Mouse (Mus musculus): ENCODE results near the gene Ttc21a. TPM values are rescaled to one million over a fixed set of nuclear protein-coding genes. Genes with fewer than 3 reads are reported as not detected.

The Ttc21a gene
- polyA plus RNA-seq, 1 experiment from 2014 or later, result 0.04 TPM

DNA sequence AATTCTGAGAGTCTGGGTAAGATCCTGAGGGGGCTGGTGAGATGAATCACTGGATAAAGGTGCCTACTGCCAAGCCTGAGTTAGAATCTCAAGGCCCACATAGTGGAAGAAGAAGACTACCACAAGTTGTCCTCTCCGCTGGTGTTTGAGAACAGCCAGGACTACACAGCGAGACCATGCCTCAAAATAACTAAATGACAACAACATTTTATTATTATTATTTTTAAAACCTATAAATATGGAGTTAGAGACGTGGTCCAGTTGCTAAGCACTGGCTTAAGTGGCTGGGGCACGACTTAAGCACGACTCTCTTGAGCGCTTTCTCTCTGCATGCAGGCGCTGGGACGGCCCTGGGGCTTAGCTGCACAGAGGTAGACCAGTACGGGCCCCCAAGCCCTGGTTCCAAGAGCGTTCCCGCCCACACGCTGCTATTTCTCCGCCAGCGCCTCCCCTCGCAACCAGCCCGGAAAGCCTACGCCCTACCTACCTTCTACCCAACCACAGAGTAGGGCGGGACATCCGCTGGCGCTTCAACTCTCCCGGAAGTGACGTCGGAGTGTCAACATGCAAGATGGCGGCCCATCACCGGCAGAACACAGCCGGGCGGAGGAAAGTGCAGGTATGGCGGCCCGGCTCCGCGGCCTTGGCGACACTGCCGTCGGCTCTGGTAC is 42.9 kb upstream of the Ttc21a start, which contains the start of gene Wdr48:
Gene Wdr48, plus strand, starts transcription at position 540 of the 671 bp plus-strand sequence.
- peak; percentile 28; the same call in 1 of the 2 replicates for TF ChIP-seq CTCF (IDR thresholded peaks at IDR 0.05; ENCODE audit: low read depth)
- no peak for TF ChIP-seq EP300 (optimal IDR thresholded peaks at IDR 0.05)
- Histone ChIP-seq H3K9ac (ENCODE audit: low read length) (peak within 1 kb of the TSS; percentile 86), H3K36me3 (ENCODE audit: control insufficient read depth, insufficient read depth, low read length) (no peaks in the 10 kb centered on the region), H3K4me3 (ENCODE audit: low read depth, low read length) (peak within 1 kb of the TSS; percentile 94), H3K4me2 (replicated peaks; ENCODE audit: low read depth) (peak within 1 kb of the TSS; percentile 83), H3K9me3 (ENCODE audit: control insufficient read depth, low read length) (no peaks in the 10 kb centered on the region), H3K4me1 (replicated peaks; ENCODE audit: control insufficient read depth, insufficient read depth) (peaks cover 4% of the 10 kb centered on the region; the same call in 1 of the 2 replicates), H3K27me3 (ENCODE audit: control insufficient read depth, insufficient read depth, low read length) (no peaks in the 10 kb centered on the region), H3K27ac (replicated peaks) (peak within 1 kb of the TSS; percentile 86)
- ATAC-seq (ENCODE audit: low FRiP score, low TSS enrichment) (peak; percentile 99), DNase-seq (ENCODE audit: low spot score) (peak; percentile 96)
- 3% methylated on average over 34 of the region's 34 CpGs for WGBS

DNA sequence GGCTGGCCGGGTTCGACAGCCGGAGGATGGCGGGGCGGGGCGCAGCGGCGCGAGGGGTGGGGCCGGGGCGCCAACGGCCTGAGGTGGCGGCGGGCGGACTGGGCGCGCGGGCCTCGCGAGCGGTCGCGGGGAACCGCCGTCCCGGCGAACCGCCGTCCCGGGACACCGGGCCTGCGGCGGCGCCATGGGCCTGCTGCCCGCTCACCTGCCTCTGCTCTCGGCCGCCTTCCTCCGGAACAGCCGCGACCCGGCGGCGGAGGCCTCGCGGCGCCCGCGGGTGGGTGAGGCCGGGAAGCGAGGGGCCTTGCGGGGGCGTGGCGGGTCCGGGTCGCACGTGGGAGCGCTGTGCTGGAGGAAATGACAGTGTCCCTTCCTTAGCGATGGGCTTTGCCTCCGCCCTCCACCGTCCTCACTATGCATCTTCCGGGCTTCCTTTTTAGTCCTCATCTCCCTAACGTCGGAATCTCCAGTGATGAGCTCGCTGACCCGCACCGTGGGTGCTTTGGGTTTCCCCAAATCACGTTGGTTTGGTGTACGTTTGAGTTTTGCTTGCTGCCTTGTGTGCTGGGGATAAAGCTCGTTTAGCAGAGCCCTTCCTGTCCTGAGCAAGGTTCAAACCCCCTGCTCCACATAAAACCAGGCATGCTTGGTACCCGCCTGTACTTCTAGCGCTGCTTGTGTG is 42.2 kb upstream of the Ttc21a start:
- Histone ChIP-seq H3K27ac (replicated peaks) (peak overlapping the region; percentile 86), H3K27me3 (ENCODE audit: control insufficient read depth, insufficient read depth, low read length) (no peaks in the 10 kb centered on the region), H3K9me3 (ENCODE audit: control insufficient read depth, low read length) (no peaks in the 10 kb centered on the region), H3K4me2 (replicated peaks; ENCODE audit: low read depth) (peak overlapping the region; percentile 83), H3K9ac (ENCODE audit: low read length) (peak overlapping the region; percentile 86), H3K4me1 (replicated peaks; ENCODE audit: control insufficient read depth, insufficient read depth) (peaks cover 4% of the 10 kb centered on the region; the same call in 1 of the 2 replicates), H3K36me3 (ENCODE audit: control insufficient read depth, insufficient read depth, low read length) (no peaks in the 10 kb centered on the region), H3K4me3 (ENCODE audit: low read depth, low read length) (peak overlapping the region; percentile 94)
- no peak for TF ChIP-seq EP300 (optimal IDR thresholded peaks at IDR 0.05)
- TF ChIP-seq CTCF (IDR thresholded peaks at IDR 0.05; ENCODE audit: low read depth), result no peak
- WGBS, result under 1% methylated on average over 34 of the region's 71 CpGs
- ATAC-seq (ENCODE audit: low FRiP score, low TSS enrichment), result peak; percentile 80
- no peak for DNase-seq (ENCODE audit: low spot score)

DNA sequence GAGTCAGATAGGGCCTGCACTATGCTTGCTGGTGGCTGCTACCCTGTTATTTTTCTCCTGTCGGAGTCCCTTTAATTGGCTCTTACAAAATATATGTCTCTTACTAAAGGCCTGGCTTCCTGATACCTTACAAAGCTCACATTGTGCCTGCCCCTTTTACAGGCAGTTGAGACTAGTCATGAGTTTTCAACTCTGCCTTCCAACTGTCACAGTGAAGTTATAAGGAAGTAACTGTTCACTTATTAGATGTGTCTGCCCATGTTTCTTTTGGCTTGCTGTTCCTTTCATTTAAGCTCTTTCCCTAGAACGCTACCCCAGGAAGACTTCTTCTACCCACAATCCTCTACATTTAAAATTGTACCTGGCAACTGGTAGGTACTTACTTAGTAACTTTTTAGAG is 38.0 kb upstream of the Ttc21a start:
- Histone ChIP-seq H3K9me3 (ENCODE audit: control insufficient read depth, low read length) (no peaks in the 10 kb centered on the region), H3K4me2 (replicated peaks; ENCODE audit: low read depth) (no peak overlapping the region), H3K27me3 (ENCODE audit: control insufficient read depth, insufficient read depth, low read length) (no peaks in the 10 kb centered on the region), H3K4me1 (replicated peaks; ENCODE audit: control insufficient read depth, insufficient read depth) (peaks cover 4% of the 10 kb centered on the region; the same call in 1 of the 2 replicates), H3K27ac (replicated peaks) (no peak overlapping the region), H3K4me3 (ENCODE audit: low read depth, low read length) (no peak overlapping the region), H3K9ac (ENCODE audit: low read length) (no peak overlapping the region), H3K36me3 (ENCODE audit: control insufficient read depth, insufficient read depth, low read length) (peaks cover 3% of the 10 kb centered on the region)
- ATAC-seq (ENCODE audit: low FRiP score, low TSS enrichment) (no peak), DNase-seq (ENCODE audit: low spot score) (no peak)
- 93% methylated on average over 2 of the region's 2 CpGs for WGBS
- TF ChIP-seq CTCF (IDR thresholded peaks at IDR 0.05; ENCODE audit: low read depth) (no peak), EP300 (optimal IDR thresholded peaks at IDR 0.05) (no peak)

GRCm38 (mm10) chr9:119902410-119903151 is 34.8 kb upstream of the Ttc21a start:
- Histone ChIP-seq H3K36me3 (ENCODE audit: control insufficient read depth, insufficient read depth, low read length) (peaks cover 25% of the 10 kb centered on the region), H3K27ac (replicated peaks) (no peak overlapping the region), H3K4me1 (replicated peaks; ENCODE audit: control insufficient read depth, insufficient read depth) (no peaks in the 10 kb centered on the region), H3K9me3 (ENCODE audit: control insufficient read depth, low read length) (no peaks in the 10 kb centered on the region), H3K27me3 (ENCODE audit: control insufficient read depth, insufficient read depth, low read length) (no peaks in the 10 kb centered on the region), H3K4me3 (ENCODE audit: low read depth, low read length) (no peak overlapping the region), H3K4me2 (replicated peaks; ENCODE audit: low read depth) (no peak overlapping the region), H3K9ac (ENCODE audit: low read length) (no peak overlapping the region)
- ATAC-seq (ENCODE audit: low FRiP score, low TSS enrichment) (no peak), DNase-seq (ENCODE audit: low spot score) (no peak)
- TF ChIP-seq CTCF (IDR thresholded peaks at IDR 0.05; ENCODE audit: low read depth) (no peak), EP300 (optimal IDR thresholded peaks at IDR 0.05) (no peak)
- 84% methylated on average over 11 of the region's 12 CpGs for WGBS

- H3K36me3 ChIP-seq (ENCODE audit: control insufficient read depth, insufficient read depth, low read length), result peaks cover 54% of the 10 kb centered on the region
Observed at GRCm38 (mm10) chr9:119908708-119909107, 28.7 kb upstream of the Ttc21a start.

More at GRCm38 (mm10) chr9:119908708-119909107, 28.7 kb upstream of the Ttc21a start:
- Histone ChIP-seq H3K27me3 (ENCODE audit: control insufficient read depth, insufficient read depth, low read length) (no peaks in the 10 kb centered on the region), H3K4me1 (replicated peaks; ENCODE audit: control insufficient read depth, insufficient read depth) (no peaks in the 10 kb centered on the region), H3K27ac (replicated peaks) (no peak overlapping the region), H3K9me3 (ENCODE audit: control insufficient read depth, low read length) (no peaks in the 10 kb centered on the region), H3K4me2 (replicated peaks; ENCODE audit: low read depth) (no peak overlapping the region), H3K4me3 (ENCODE audit: low read depth, low read length) (no peak overlapping the region), H3K9ac (ENCODE audit: low read length) (no peak overlapping the region)
- WGBS, result 94% methylated on average over 3 of the region's 3 CpGs
- ATAC-seq (ENCODE audit: low FRiP score, low TSS enrichment) (no peak), DNase-seq (ENCODE audit: low spot score) (no peak)
- TF ChIP-seq CTCF (IDR thresholded peaks at IDR 0.05; ENCODE audit: low read depth) (no peak), EP300 (optimal IDR thresholded peaks at IDR 0.05) (no peak)

All from stomach, postnatal 0 days (tissue).